Mouse (Mus musculus) limb, embryonic 14.5 days (tissue): ENCODE data around the gene Tpo. TPM values are rescaled to one million over a fixed set of nuclear protein-coding genes. Genes with fewer than 3 reads are reported as not detected.

Experiments used
- ATAC-seq: fragments of 200-750 bp; cut with Nextera tagmentation; 2 replicates; pipeline ENCODE4 v1.8.0; 2017; ENCODE audit warnings: low read depth, moderate number of reproducible peaks, moderate TSS enrichment; ENCODE audit not compliant: low FRiP score
- DNase-seq: peaks from one replicate; pipeline ENCODE4 v3.0.0-alpha.2; 2015; ENCODE audit warnings: low spot score
- H3K27ac ChIP-seq: fragments of 300-500 bp; sonication (generic); replicated peaks from 2 replicates; pipeline ENCODE4 v1.5.1; 2014; ENCODE audit warnings: low read depth, mild to moderate bottlenecking, low read length, moderate library complexity, mixed read lengths
- H3K27me3 ChIP-seq: fragments of 300-500 bp; sonication (generic); 2 replicates; pipeline ENCODE4 v1.6.1; 2014; ENCODE audit warnings: low read length, mixed read lengths; ENCODE audit not compliant: control insufficient read depth, insufficient read depth
- H3K36me3 ChIP-seq: fragments of 300-500 bp; sonication (generic); 2 replicates; pipeline ENCODE4 v1.6.1; 2014; ENCODE audit warnings: mild to moderate bottlenecking, low read length, moderate library complexity, mixed read lengths; ENCODE audit not compliant: control insufficient read depth, insufficient read depth
- H3K4me1 ChIP-seq: fragments of 300-500 bp; sonication (generic); 2 replicates; pipeline ENCODE4 v1.6.1; 2014; ENCODE audit warnings: antibody characterized with exemption, low read length, mixed read lengths; ENCODE audit not compliant: control insufficient read depth, insufficient read depth
- H3K4me2 ChIP-seq: fragments of 300-500 bp; sonication (generic); replicated peaks from 2 replicates; pipeline ENCODE4 v1.6.1; 2014; ENCODE audit warnings: low read depth, mild to moderate bottlenecking, low read length, moderate library complexity; ENCODE audit not compliant: severe bottlenecking
- H3K4me3 ChIP-seq: fragments of 300-500 bp; sonication (generic); replicated peaks from 2 replicates; pipeline ENCODE4 v1.5.1; 2014; ENCODE audit warnings: low read length
- H3K9ac ChIP-seq: fragments of 300-500 bp; sonication (generic); 2 replicates; pipeline ENCODE4 v1.6.1; 2014; ENCODE audit warnings: mild to moderate bottlenecking, low read depth, low read length, moderate library complexity; ENCODE audit not compliant: severe bottlenecking
- H3K9me3 ChIP-seq: fragments of 300-500 bp; sonication (generic); 2 replicates; pipeline ENCODE4 v1.6.1; 2016; ENCODE audit warnings: low read length; ENCODE audit not compliant: control insufficient read depth
- POLR2A ChIP-seq: fragments of 200-500 bp; IDR thresholded peaks from 2 replicates; pipeline ENCODE4 v1.8.0; 2012; ENCODE audit warnings: inconsistent platforms, mild to moderate bottlenecking, moderate library complexity, borderline replicate concordance; ENCODE audit not compliant: insufficient read depth, insufficient read length; ENCODE audit errors: extremely low read depth
- whole genome bisulfite sequencing: fragments of 180-500 bp; shearing (Covaris S2); extraction: QIAGEN DNeasy Blood & Tissue Kit; methylation state at CpG from one replicate; pipeline ENCODE4 v1.1.7; 2014; 5-methylcytosine and 5-hydroxymethylcytosine counted together
- polyA plus RNA-seq, 2 experiments: library from polyadenylated mRNA; depleted of rRNA in 1 of 2; stranded (reverse) in 1 of 2; unstranded in 1 of 2; fragments of >200 nt; fragmentation: Nextera tagmentation in 1 of 2; extraction: Ambion mirVana in 1 of 2; gene quantifications; 2 replicates each; pipeline versions ENCODE4 v1.2.1 to v1.2.3; 2012 to 2014

The Tpo gene
- polyA plus RNA-seq, 2 experiments: not detected

DNA sequence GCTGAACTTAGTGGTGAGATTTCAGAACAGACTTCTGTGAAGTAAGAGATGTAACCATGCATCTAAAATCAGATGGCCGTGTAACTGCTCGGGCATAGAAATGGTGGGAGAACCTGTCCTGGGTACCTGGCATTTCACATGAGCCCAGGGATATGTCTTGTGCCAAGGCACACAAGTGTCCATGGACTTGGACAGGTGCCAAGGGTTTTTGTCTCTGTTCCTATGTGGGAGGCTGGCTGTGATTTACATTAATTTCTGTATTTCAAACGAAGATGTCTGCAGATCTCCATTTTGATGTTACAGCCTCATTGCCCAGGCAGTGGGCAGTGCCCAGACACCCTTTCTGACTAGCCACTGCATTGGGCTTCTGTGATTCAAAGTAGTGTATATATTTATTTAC, 115.3 kb downstream of the Tpo start:
- H3K27me3 ChIP-seq: no peaks in the 10 kb centered on the region
- TF ChIP-seq POLR2A: no peak
- H3K27ac ChIP-seq: no peak overlapping the region
- peaks cover 83% of the 10 kb centered on the region for H3K36me3 ChIP-seq
- ATAC-seq (no peak), DNase-seq (no peak)
- H3K9me3 ChIP-seq: no peaks in the 10 kb centered on the region
- H3K9ac ChIP-seq: no peak overlapping the region
- H3K4me1 ChIP-seq: no peaks in the 10 kb centered on the region
- WGBS: 87% methylated on average over 3 of the region's 3 CpGs
- H3K4me2 ChIP-seq: no peak overlapping the region
- H3K4me3 ChIP-seq: no peak overlapping the region

DNA sequence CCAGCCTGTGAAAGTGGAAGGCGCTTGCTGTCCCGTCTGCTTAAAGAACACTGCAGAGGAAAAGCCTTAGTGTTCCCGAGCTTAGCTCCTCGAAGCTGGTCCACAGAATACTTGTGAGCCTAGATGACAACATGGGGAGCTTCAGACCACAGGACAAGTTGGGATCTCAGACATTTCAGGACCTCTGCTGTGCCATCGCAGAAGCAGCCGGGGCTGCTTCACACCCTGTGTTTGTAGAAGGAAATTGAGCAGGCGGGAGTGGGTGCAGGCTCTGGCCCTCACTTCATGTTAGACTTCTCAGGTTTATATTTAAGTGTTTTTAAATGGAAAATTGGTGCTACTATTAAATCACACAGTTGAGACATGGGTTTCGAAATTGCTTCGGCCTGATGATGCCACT, 116.9 kb downstream of the Tpo start:
- Histone ChIP-seq H3K9ac (no peak overlapping the region), H3K4me2 (no peak overlapping the region), H3K27ac (no peak overlapping the region), H3K9me3 (no peaks in the 10 kb centered on the region), H3K4me1 (no peaks in the 10 kb centered on the region), H3K36me3 (peaks cover 92% of the 10 kb centered on the region), H3K4me3 (no peak overlapping the region), H3K27me3 (no peaks in the 10 kb centered on the region)
- no peak for DNase-seq
- TF ChIP-seq POLR2A: no peak
- 85% methylated on average over 9 of the region's 9 CpGs for WGBS
- ATAC-seq: no peak

DNA sequence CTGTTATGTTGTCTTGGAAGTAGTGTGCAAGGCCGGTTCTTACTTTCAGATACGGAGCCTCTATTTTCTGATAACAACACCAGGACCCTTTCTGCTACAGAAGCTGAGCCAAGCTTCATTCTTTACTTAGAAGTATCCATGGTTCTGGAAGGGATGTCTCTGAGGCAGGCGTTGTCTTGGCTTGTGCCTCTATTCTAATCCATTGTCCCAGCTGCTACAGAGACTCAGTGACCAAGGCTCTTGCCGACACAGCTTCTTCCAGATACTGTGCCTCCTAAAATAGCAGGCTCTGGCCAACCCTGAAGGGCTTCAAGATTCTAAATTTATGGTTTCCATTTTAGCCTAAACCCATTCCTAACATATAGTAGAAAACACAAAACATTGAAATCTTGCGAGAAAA, 123.7 kb downstream of the Tpo start:
- no peak for TF ChIP-seq POLR2A
- H3K36me3 ChIP-seq: peaks cover 83% of the 10 kb centered on the region
- H3K4me2 ChIP-seq: no peak overlapping the region
- H3K4me1 ChIP-seq: no peaks in the 10 kb centered on the region
- H3K9me3 ChIP-seq: no peaks in the 10 kb centered on the region
- no peak overlapping the region for H3K9ac ChIP-seq
- no peaks in the 10 kb centered on the region for H3K27me3 ChIP-seq
- H3K27ac ChIP-seq: no peak overlapping the region
- no peak overlapping the region for H3K4me3 ChIP-seq
- DNase-seq: no peak
- no peak for ATAC-seq
- 94% methylated on average over 5 of the region's 5 CpGs for WGBS

DNA sequence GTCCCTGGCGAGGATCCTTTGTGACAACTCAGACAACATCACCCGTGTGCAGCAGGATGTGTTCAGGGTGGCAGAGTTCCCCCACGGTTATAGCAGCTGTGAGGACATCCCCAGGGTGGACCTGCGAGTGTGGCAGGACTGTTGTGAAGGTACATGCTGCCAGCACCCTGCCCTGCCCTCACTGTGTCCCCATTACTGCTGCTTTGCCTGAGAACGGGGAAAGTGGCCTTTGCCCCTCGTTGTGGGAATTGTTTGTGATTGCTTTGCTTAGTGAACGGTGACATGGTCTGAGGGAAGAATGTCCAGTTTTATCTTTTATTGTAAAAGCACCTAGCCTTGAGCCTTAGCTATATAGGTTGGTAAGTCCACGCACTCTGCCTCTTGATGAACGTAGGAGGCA, 125.8 kb downstream of the Tpo start:
- no peak overlapping the region for H3K4me2 ChIP-seq
- WGBS: 88% methylated on average over 9 of the region's 9 CpGs
- no peak overlapping the region for H3K27ac ChIP-seq
- DNase-seq (no peak), ATAC-seq (no peak)
- no peak overlapping the region for H3K4me3 ChIP-seq
- H3K9me3 ChIP-seq: no peaks in the 10 kb centered on the region
- H3K27me3 ChIP-seq: no peaks in the 10 kb centered on the region
- no peak overlapping the region for H3K9ac ChIP-seq
- TF ChIP-seq POLR2A: no peak
- H3K4me1 ChIP-seq: no peaks in the 10 kb centered on the region
- peaks cover 83% of the 10 kb centered on the region for H3K36me3 ChIP-seq

Other genes starting within 250 kb of the Tpo start
- 175 and 240 TPM in 2 replicates for gene Pxdn, start 195.0 kb downstream of the Tpo start, polyA plus RNA-seq (2012; rRNA removed)
- 145 and 171 TPM in 2 replicates for gene Pxdn, start 195.0 kb downstream of the Tpo start, polyA plus RNA-seq (2014; fragmentation: Nextera tagmentation; extraction: Ambion mirVana)
- 0.87 and 1.4 TPM in 2 replicates for gene Sntg2, start 240.8 kb upstream of the Tpo start, polyA plus RNA-seq (2012; rRNA removed)
- 1.4 and 1.7 TPM in 2 replicates for gene Sntg2, start 240.8 kb upstream of the Tpo start, polyA plus RNA-seq (2014; fragmentation: Nextera tagmentation; extraction: Ambion mirVana)